Mouse (Mus musculus) C2C12 (cell line): Measurements from ENCODE around the gene Cmtr1. TPM values are rescaled to one million over a fixed set of nuclear protein-coding genes. Genes with fewer than 3 reads are reported as not detected.

Experiments
- H3K27me3 ChIP-seq: one replicate; pipeline ENCODE4 v1.6.1; 2011; ENCODE audit not compliant: control insufficient read depth, insufficient read depth, insufficient read length
- H3K36me3 ChIP-seq: one replicate; pipeline ENCODE4 v1.6.1; 2011; ENCODE audit not compliant: control insufficient read depth, insufficient read depth
- H3K4me3 ChIP-seq: one replicate; pipeline ENCODE4 v1.5.1; 2011; ENCODE audit warnings: mild to moderate bottlenecking, control low read depth; ENCODE audit not compliant: poor library complexity, insufficient read depth, severe bottlenecking
- H3K79me2 ChIP-seq: one replicate; pipeline ENCODE4 v1.6.1; 2011; ENCODE audit not compliant: control insufficient read depth, insufficient read depth
- H3K79me3 ChIP-seq: one replicate; pipeline ENCODE4 v1.6.1; 2011; ENCODE audit warnings: low read depth, control low read depth
- H3ac ChIP-seq: one replicate; pipeline ENCODE3; 2011; ENCODE audit warnings: low read depth; ENCODE audit not compliant: control insufficient read depth, insufficient read length
- CEBPB ChIP-seq: IDR thresholded peaks from one replicate; pipeline ENCODE4 v1.6.1; 2011; ENCODE audit warnings: low read depth, mild to moderate bottlenecking, control low read depth, moderate library complexity
- CTCF ChIP-seq: IDR thresholded peaks from one replicate; pipeline ENCODE4 v1.5.1; 2011; ENCODE audit not compliant: control insufficient read depth, insufficient read depth, insufficient read length
- FOSL1 ChIP-seq: IDR thresholded peaks from one replicate; pipeline ENCODE4 v1.8.0; 2011; ENCODE audit warnings: mild to moderate bottlenecking, low read length; ENCODE audit not compliant: poor library complexity, insufficient read depth, severe bottlenecking
- MAX ChIP-seq: IDR thresholded peaks from one replicate; pipeline ENCODE4 v1.6.1; 2011; ENCODE audit warnings: mild to moderate bottlenecking, control low read depth
- MYOD1 ChIP-seq: IDR thresholded peaks from one replicate; pipeline ENCODE4 v1.6.1; 2011; ENCODE audit warnings: low read depth; ENCODE audit not compliant: control insufficient read depth, insufficient read length
- MYOG ChIP-seq: IDR thresholded peaks from one replicate; pipeline ENCODE4 v1.6.1; 2011; ENCODE audit not compliant: control insufficient read depth, insufficient read length; ENCODE audit errors: extremely low read depth
- USF1 ChIP-seq: IDR thresholded peaks from one replicate; pipeline ENCODE4 v1.6.1; 2011; ENCODE audit warnings: low read depth, mild to moderate bottlenecking, control low read depth, moderate library complexity
- polyA plus RNA-seq: library from polyadenylated mRNA; unstranded; fragments of >200 nt; fragmentation: generic; extraction: Trizol; gene quantifications from one replicate; pipeline ENCODE4 v1.2.1, GENCODE M21; 2012; ENCODE audit warnings: missing spikeins

The Cmtr1 gene
- polyA plus RNA-seq, 1 experiment: 33.4 TPM

DNA sequence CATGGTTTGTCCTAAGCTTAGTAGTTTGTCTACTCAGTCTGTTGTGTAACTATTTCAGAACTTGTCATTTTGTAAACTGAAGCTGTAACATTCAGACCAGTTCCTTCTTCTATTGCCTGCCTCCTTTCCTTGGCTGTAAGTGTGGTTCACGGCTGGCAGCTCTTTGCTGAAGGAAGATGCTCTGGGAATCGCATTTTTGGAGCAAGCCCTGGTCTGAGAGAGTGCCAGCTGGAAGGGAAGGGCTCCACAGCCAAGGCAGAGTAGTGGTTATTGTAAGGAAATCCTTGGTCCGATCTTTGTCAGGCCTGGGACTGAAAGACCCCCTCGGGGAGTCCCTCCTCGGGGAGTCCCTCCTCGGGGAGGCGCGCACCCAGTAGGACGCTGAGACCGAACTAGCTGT, 28.2 kb downstream of the Cmtr1 start:
- Histone ChIP-seq H3K79me3 (no peaks in the 10 kb centered on the region), H3K79me2 (no peaks in the 10 kb centered on the region), H3K36me3 (peaks cover 66% of the 10 kb centered on the region), H3K4me3 (no peak overlapping the region), H3K27me3 (no peaks in the 10 kb centered on the region), H3ac (no peak overlapping the region)
- TF ChIP-seq MYOG (no peak), MAX (no peak), USF1 (no peak), CTCF (no peak), MYOD1 (no peak), CEBPB (no peak), FOSL1 (no peak)

DNA sequence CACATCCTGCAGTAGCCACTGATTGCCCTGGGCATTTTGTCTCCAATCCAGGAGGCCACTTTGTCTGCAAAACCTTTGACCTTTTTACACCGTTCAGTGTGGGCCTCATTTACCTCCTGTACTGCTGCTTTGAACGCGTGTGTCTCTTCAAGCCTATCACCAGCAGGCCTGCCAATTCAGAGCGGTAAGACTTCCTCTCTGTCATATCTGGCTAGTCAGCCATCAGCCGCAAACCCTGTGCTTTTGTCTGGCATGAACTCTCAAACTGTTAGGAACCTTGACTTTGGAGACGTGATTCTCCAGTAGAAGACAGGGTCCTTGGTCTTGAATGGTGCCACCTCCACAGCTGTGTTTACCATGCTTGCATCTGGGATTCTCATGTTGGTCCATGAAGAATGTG, 29.9 kb downstream of the Cmtr1 start:
- no peak overlapping the region for H3K4me3 ChIP-seq
- TF ChIP-seq MYOD1 (no peak), CTCF (no peak), MAX (no peak), FOSL1 (no peak), USF1 (no peak), CEBPB (no peak), MYOG (no peak)
- H3K79me3 ChIP-seq: no peaks in the 10 kb centered on the region
- H3K27me3 ChIP-seq: no peaks in the 10 kb centered on the region
- H3K36me3 ChIP-seq: peaks cover 76% of the 10 kb centered on the region
- H3K79me2 ChIP-seq: no peaks in the 10 kb centered on the region
- no peak overlapping the region for H3ac ChIP-seq

DNA sequence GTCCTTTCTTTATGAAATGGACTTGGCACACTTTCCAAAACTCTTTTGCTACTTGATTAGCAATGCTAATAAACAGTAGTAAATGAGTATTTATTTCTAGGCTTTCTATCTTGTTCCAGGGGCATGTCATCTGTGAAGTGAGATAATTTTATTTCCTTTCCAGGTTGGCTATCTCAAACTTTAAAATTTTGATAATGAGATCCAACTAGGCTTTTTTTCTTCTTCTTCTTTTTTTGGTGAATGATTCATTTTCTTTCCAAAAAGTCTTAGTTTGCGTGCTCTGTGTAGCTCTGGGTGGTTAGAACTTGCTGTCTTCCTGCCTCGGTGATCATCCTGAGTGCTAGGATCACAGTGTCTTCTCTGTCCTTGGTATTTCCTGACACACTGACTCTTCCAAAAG, 32.4 kb downstream of the Cmtr1 start:
- no peaks in the 10 kb centered on the region for H3K27me3 ChIP-seq
- H3K79me3 ChIP-seq: no peaks in the 10 kb centered on the region
- no peak overlapping the region for H3ac ChIP-seq
- TF ChIP-seq MYOD1: no peak
- no peak for TF ChIP-seq FOSL1
- TF ChIP-seq CEBPB: no peak
- TF ChIP-seq USF1: no peak
- no peak for TF ChIP-seq MYOG
- no peak for TF ChIP-seq MAX
- no peak for TF ChIP-seq CTCF
- H3K36me3 ChIP-seq: peaks cover 84% of the 10 kb centered on the region
- no peaks in the 10 kb centered on the region for H3K79me2 ChIP-seq
- H3K4me3 ChIP-seq: no peak overlapping the region

DNA sequence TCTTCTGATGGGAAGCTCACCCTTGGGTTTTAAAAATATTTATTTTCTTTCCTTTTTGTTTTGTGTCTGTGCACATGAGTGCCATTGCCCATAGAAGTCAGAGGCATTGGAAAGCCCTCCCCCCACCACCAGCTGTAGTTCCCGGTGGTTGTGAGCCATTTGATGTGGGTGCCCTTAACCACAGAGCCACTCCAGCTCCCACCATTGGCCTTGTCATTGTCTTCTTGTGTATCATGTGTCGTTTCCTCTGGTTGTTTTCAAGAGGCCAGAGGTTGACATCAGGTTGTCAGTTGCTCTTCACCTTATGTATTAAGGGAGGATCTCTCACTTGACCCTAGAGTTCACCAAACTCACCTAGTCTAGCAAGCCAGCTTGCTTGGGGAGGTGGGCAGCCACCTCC, 33.2 kb downstream of the Cmtr1 start:
- Histone ChIP-seq H3K27me3 (no peaks in the 10 kb centered on the region), H3K4me3 (no peak overlapping the region), H3ac (no peak overlapping the region), H3K36me3 (peaks cover 84% of the 10 kb centered on the region), H3K79me2 (no peaks in the 10 kb centered on the region), H3K79me3 (no peaks in the 10 kb centered on the region)
- no peak for TF ChIP-seq CTCF
- no peak for TF ChIP-seq FOSL1
- no peak for TF ChIP-seq MAX
- TF ChIP-seq CEBPB: no peak
- no peak for TF ChIP-seq MYOD1
- no peak for TF ChIP-seq MYOG
- no peak for TF ChIP-seq USF1

DNA sequence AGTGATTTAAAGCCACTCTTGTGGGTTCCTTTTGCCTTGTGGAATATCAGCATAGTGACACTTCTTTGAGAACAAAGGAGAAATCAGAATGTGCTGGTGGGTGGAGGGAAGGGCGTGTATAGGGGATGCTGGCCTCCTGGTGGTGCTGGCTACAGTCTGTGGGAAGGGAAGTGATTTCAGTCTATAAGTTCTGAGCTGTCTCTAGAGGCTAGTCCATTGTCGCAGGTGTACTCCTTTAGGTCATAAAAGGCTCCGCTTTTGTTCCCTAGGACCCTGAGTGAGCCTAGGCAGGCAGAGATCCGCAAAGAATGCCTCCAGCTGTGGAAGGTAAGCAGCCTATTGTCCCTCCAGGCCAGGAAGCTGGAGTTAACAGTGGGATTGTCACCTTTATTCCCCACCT, 34.1 kb downstream of the Cmtr1 start:
- Histone ChIP-seq H3K36me3 (peaks cover 87% of the 10 kb centered on the region), H3ac (no peak overlapping the region), H3K4me3 (no peak overlapping the region), H3K79me3 (no peaks in the 10 kb centered on the region), H3K79me2 (no peaks in the 10 kb centered on the region), H3K27me3 (no peaks in the 10 kb centered on the region)
- TF ChIP-seq FOSL1 (no peak), MYOG (no peak), CEBPB (no peak), MYOD1 (no peak), USF1 (no peak), CTCF (no peak), MAX (no peak)

DNA sequence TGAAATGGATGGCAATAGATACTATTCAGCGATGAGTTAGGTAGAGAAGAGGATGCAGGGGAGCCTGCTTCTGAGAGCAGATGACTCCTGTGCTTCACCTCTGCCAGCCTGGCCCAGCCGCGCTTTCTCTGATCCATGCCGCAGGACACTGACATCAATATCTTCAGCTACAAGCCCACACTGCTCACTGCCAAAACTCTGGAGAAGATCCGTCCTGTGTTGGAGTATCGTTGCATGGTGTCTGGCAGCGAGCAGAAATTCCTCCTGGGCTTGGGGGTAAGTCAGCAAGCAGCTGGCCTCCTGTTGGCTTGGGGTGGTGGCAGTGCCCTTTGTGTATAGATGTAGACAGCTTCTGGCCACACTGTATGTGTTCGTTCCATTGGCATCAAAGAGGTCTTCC, 36.5 kb downstream of the Cmtr1 start:
- Histone ChIP-seq H3K79me3 (no peaks in the 10 kb centered on the region), H3K27me3 (no peaks in the 10 kb centered on the region), H3K4me3 (no peak overlapping the region), H3K36me3 (peaks cover 91% of the 10 kb centered on the region), H3K79me2 (no peaks in the 10 kb centered on the region), H3ac (no peak overlapping the region)
- no peak for TF ChIP-seq CTCF
